Mouse (Mus musculus) forebrain, postnatal 0 days (tissue): ENCODE measurements around the gene Gpr155. TPM values are rescaled to one million over a fixed set of nuclear protein-coding genes. Genes with fewer than 3 reads are reported as not detected.
A peak's percentile ranks its signal among the peaks of the same experiment; 100 is the strongest.

Experiments
- ATAC-seq: fragments of 200-750 bp; cut with Nextera tagmentation; 2 replicates; pipeline ENCODE4 v1.8.0; 2017; ENCODE audit warnings: mild to moderate bottlenecking, moderate library complexity
- DNase-seq: peaks from one replicate; pipeline ENCODE4 v3.0.0-alpha.2; 2015
- H3K27ac ChIP-seq: fragments of 300-500 bp; sonication (generic); 2 replicates; pipeline ENCODE4 v1.5.1; 2014; ENCODE audit warnings: low read depth, mild to moderate bottlenecking, antibody characterized with exemption, low read length, moderate library complexity, mixed read lengths
- H3K27me3 ChIP-seq: fragments of 300-500 bp; sonication (generic); 2 replicates; pipeline ENCODE4 v1.6.1; 2014; ENCODE audit warnings: mild to moderate bottlenecking, low read length, mixed read lengths; ENCODE audit not compliant: insufficient read depth
- H3K36me3 ChIP-seq: fragments of 300-500 bp; sonication (generic); 2 replicates; pipeline ENCODE4 v1.6.1; 2014; ENCODE audit warnings: mild to moderate bottlenecking, moderate library complexity; ENCODE audit not compliant: insufficient read depth
- H3K4me1 ChIP-seq: fragments of 300-500 bp; sonication (generic); 2 replicates; pipeline ENCODE4 v1.6.1; 2014; ENCODE audit warnings: antibody characterized with exemption; ENCODE audit not compliant: insufficient read depth
- H3K4me2 ChIP-seq: fragments of 300-500 bp; sonication (generic); 2 replicates; pipeline ENCODE4 v1.6.1; 2014; ENCODE audit warnings: low read depth, mild to moderate bottlenecking, moderate library complexity
- H3K4me3 ChIP-seq: fragments of 300-500 bp; sonication (generic); 2 replicates; pipeline ENCODE4 v1.5.1; 2014; ENCODE audit warnings: low read depth, low read length, mixed read lengths
- H3K9ac ChIP-seq: fragments of 300-500 bp; sonication (generic); 2 replicates; pipeline ENCODE4 v1.6.1; 2014; ENCODE audit warnings: mild to moderate bottlenecking
- H3K9me3 ChIP-seq: fragments of 300-500 bp; sonication (generic); 2 replicates; pipeline ENCODE4 v1.6.1; 2016; ENCODE audit warnings: low read length
- CTCF ChIP-seq: sonication (generic); IDR thresholded peaks from 2 replicates; pipeline ENCODE4 v1.5.1; 2016; ENCODE audit warnings: antibody characterized with exemption, control low read depth, low read depth
- WGBS: fragments of 180-500 bp; shearing (Covaris S2); extraction: QIAGEN DNeasy Blood & Tissue Kit; methylation state at CpG from one replicate; pipeline ENCODE4 v1.1.7; 2014; 5-methylcytosine and 5-hydroxymethylcytosine counted together
- polyA plus RNA-seq: library from polyadenylated mRNA; unstranded; fragments of >200 nt; fragmentation: Nextera tagmentation; extraction: Ambion mirVana; gene quantifications from 2 replicates; pipeline ENCODE4 v1.2.1, GENCODE M21; 2015
- total RNA-seq: library from RNA; depleted of rRNA; stranded (reverse); fragments of >200 nt; gene quantifications from 2 replicates; pipeline ENCODE4 v1.2.3, GENCODE M21; 2014

Gpr155 gene
- total and polyA plus RNA-seq, 2 experiments from 2014 or later: 12.5 TPM

DNA sequence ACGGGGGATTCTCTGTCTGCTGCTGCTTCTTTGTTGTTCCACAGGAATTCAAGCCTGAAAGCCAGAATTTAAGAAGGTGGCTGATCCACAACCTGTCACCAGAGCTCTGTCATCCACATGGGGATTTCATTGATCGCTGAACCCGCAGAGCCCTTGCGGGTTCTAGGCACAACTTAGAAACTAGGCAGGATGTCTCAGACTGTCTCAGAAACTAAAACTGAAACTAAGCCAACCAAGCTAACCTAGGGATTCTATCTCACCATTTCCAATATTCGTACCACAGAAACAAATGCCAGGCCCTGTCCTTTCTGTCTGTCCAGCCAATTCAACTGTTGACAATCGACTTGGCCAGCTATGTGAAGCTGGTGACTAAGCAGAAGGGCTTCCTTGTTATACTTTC lies 38.2 kb downstream of the Gpr155 start:
- ATAC-seq: no peak
- peaks cover 10% of the 10 kb centered on the region; the same call in 1 of the 2 replicates for H3K4me1 ChIP-seq

DNA sequence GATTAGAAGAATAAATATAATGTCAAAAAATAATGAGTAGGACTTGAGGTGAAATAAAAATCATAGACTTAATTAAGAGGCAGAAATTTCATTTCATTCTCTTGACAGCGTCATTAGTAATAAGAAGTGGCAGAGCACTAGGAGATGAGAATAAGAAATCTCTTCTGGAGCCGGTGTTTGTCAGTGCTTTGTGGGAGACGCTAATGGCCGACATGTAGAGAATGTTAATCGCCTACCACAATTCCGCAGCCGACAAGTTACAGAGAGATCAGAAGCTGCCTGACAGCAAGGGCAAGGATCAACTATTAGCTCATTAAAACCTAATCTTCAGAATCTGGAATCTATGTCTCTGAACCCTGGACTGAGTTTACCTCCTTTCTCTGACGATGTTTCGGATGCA lies 38.6 kb downstream of the Gpr155 start:
- WGBS: 50% methylated on average over 9 of the region's 9 CpGs
- H3K36me3 ChIP-seq: no peaks in the 10 kb centered on the region
- no peak overlapping the region for H3K4me2 ChIP-seq
- peaks cover 10% of the 10 kb centered on the region; the same call in 1 of the 2 replicates for H3K4me1 ChIP-seq
- H3K27ac ChIP-seq: no peak overlapping the region
- no peaks in the 10 kb centered on the region for H3K27me3 ChIP-seq
- no peak for DNase-seq
- no peak overlapping the region for H3K9ac ChIP-seq
- no peak overlapping the region for H3K4me3 ChIP-seq
- ATAC-seq: no peak
- TF ChIP-seq CTCF: no peak
- no peaks in the 10 kb centered on the region for H3K9me3 ChIP-seq

More for the DNA sequence above, 38.2 kb downstream of the Gpr155 start:
- no peak for DNase-seq
- Histone ChIP-seq H3K27me3 (no peaks in the 10 kb centered on the region), H3K4me2 (no peak overlapping the region), H3K4me3 (no peak overlapping the region), H3K9me3 (no peaks in the 10 kb centered on the region), H3K9ac (no peak overlapping the region), H3K27ac (no peak overlapping the region), H3K36me3 (peaks cover 2% of the 10 kb centered on the region; the same call in 1 of the 2 replicates)
- WGBS: 80% methylated on average over 6 of the region's 6 CpGs
- no peak for TF ChIP-seq CTCF

GRCm38 (mm10) chr2:73347136-73347535 lies 39.2 kb downstream of the Gpr155 start:
- 57% methylated on average over 6 of the region's 6 CpGs for WGBS
- peak overlapping the region; percentile 24 for H3K27ac ChIP-seq
- no peak overlapping the region for H3K4me2 ChIP-seq
- no peak overlapping the region for H3K9ac ChIP-seq
- H3K4me3 ChIP-seq: no peak overlapping the region
- no peaks in the 10 kb centered on the region for H3K9me3 ChIP-seq
- peaks cover 9% of the 10 kb centered on the region; the same call in 1 of the 2 replicates for H3K4me1 ChIP-seq
- DNase-seq: no peak
- ATAC-seq: no peak
- no peaks in the 10 kb centered on the region for H3K27me3 ChIP-seq
- H3K36me3 ChIP-seq: no peaks in the 10 kb centered on the region
- TF ChIP-seq CTCF: no peak

DNA sequence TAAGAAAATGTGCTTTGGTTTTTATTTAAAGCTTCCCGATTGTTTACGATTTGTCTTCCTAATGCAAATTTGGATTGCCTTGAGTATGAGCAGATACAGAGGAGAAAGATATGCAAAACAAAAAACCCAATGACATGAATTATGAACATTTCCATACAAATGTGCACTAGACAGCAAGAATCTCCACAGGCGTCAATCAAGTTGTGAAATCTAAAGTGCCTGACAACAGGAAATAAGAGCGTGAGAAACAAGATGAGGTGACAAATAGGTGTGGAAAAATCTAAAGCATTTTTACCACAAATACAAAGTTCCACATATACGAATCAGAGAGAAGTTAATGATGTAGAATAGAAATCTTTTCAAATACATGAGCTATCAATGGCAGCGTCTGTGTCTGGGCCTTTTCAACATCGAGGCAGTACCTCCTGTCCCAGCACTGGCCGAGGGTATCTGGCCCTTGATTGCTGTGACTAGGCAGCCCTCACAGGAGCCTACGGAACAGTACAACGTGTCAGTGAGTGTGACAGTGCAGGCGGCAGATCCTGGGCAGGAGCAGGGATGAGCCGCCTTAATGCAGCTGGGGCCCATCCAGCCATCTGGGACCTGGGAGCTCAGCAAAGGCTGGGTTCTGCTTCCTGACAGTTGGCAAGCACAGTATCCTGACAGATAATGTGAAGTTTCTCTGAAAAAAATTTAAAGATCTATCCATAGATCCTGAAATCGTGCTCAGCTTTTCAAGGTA lies 39.9 kb downstream of the Gpr155 start:
- H3K9me3 ChIP-seq: no peaks in the 10 kb centered on the region
- H3K27me3 ChIP-seq: no peaks in the 10 kb centered on the region
- TF ChIP-seq CTCF: no peak
- H3K4me2 ChIP-seq: no peak overlapping the region
- H3K9ac ChIP-seq: no peak overlapping the region
- 59% methylated on average over 13 of the region's 13 CpGs for WGBS
- DNase-seq (peak; percentile 38), ATAC-seq (peak; percentile 81)
- H3K27ac ChIP-seq: no peak overlapping the region; the same call in 1 of the 2 replicates
- H3K4me1 ChIP-seq: 0 out of 2 replicates have a peak, but pooled peaks cover 4% of the 10 kb centered on the region
- H3K36me3 ChIP-seq: no peaks in the 10 kb centered on the region
- H3K4me3 ChIP-seq: no peak overlapping the region

DNA sequence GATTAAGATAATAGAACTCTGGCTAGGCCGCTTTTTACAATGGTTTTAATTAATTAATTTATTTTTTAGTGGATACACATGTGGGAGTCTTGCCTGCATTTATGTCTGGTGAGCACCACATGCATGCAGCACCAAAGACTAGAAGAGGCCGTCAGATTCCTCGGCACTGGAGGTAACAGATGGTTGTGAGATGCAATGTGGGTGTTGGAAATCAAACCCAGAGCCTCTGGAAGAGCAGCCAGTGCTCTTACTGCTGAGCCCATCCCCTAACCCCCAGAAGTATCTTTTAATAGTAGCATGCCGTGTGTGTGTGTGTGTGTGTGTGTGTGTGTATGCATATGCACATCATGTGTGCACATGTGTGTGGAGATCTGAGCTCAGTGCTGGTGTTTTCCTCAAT lies 41.2 kb downstream of the Gpr155 start:
- Histone ChIP-seq H3K36me3 (no peaks in the 10 kb centered on the region), H3K4me3 (no peak overlapping the region), H3K9ac (no peak overlapping the region), H3K27me3 (no peaks in the 10 kb centered on the region), H3K4me1 (0 out of 2 replicates have a peak, but pooled peaks cover 4% of the 10 kb centered on the region), H3K4me2 (no peak overlapping the region), H3K27ac (no peak overlapping the region), H3K9me3 (no peaks in the 10 kb centered on the region)
- TF ChIP-seq CTCF: no peak
- ATAC-seq (no peak), DNase-seq (no peak)
- 76% methylated on average over 4 of the region's 4 CpGs for WGBS

DNA sequence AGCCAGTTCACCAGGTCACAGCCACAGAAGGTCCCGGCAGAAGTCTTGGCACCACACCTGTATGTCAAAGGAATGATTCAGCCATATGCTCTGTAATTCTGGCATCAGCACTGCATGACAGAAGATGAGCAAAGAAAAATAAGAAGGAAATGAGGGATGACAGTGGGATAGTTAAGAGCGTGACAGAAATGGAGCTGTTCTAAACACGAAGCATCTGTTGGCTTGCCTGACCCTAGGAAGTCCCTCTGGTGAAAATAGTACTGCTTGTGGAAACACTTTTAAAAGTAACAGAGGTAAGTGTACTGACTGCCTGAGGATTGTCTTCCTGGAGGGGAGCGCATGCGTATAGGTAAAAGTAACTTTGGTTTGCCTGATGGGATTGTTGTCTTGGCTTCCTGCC lies 42.7 kb downstream of the Gpr155 start:
- Histone ChIP-seq H3K9ac (no peak overlapping the region), H3K27ac (no peak overlapping the region), H3K4me1 (0 out of 2 replicates have a peak, but pooled peaks cover 4% of the 10 kb centered on the region), H3K4me3 (no peak overlapping the region), H3K36me3 (no peaks in the 10 kb centered on the region), H3K9me3 (no peaks in the 10 kb centered on the region), H3K4me2 (no peak overlapping the region), H3K27me3 (no peaks in the 10 kb centered on the region)
- TF ChIP-seq CTCF: no peak
- ATAC-seq: no peak
- no peak for DNase-seq
- WGBS: 89% methylated on average over 5 of the region's 5 CpGs

DNA sequence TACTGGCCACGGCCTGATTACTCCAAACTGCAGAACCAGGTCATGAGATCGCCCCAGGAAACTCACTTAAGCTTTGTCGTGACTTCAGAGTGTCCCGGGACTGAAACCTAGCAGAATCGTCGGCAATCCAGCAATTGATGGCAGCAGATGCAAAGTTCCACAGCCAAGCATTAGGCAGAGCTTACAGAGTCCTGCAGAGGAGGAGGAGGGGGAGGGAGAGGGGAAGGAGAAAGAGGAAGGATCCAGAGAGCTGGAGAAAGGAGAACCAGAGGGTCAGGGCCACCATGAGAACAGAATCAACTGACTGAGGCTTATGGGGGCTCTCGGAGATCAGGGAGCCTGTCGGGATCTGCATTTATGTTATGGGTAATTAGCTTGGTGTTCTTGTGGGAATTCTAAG lies 48.0 kb downstream of the Gpr155 start:
- TF ChIP-seq CTCF: no peak
- Histone ChIP-seq H3K9ac (no peak overlapping the region), H3K27me3 (no peaks in the 10 kb centered on the region), H3K27ac (no peak overlapping the region), H3K9me3 (no peaks in the 10 kb centered on the region), H3K36me3 (no peaks in the 10 kb centered on the region), H3K4me1 (no peaks in the 10 kb centered on the region), H3K4me3 (no peak overlapping the region), H3K4me2 (no peak overlapping the region)
- 76% methylated on average over 8 of the region's 8 CpGs for whole genome bisulfite sequencing
- ATAC-seq (no peak), DNase-seq (no peak)
